Mouse (Mus musculus): Measurements from ENCODE around the gene Zswim9. TPM values are rescaled to one million over a fixed set of nuclear protein-coding genes. Genes with fewer than 3 reads are reported as not detected.
"Not testable (repeated sequence)": the region's sequence is repeated elsewhere in the genome, so short reads cannot be mapped to it uniquely, and the experiment has no call there.

Zswim9 gene
- total RNA-seq (2021), result 1 to 10 TPM; 4.5 to 5.4 TPM
- long read RNA-seq, experiment 1, partial matches to known transcripts, result 3 of 6 reads
- long read RNA-seq, experiment 1, other reads (novel, unspliced or antisense), result 2 of 6 reads
- long read RNA-seq, experiment 2, full-length matches to known transcripts, result 2 of 7 reads
- long read RNA-seq, experiment 2, partial matches to known transcripts, result 1 of 7 reads
- long read RNA-seq, experiment 2, other reads (novel, unspliced or antisense), result 4 of 7 reads

GRCm38 (mm10) chr7:13278308-13278891 is at the start of gene Zswim9:
Gene Zswim9, minus strand, starts transcription at chr7:13278721.
- peak; percentile 92 for DNase-seq
- intact Hi-C loops (cut with DNase I; ENCODE audit: low total_unique reads), result no loop called here

- no peak for DNase-seq
- intact Hi-C loops (cut with DNase I; ENCODE audit: low total_unique reads), result no loop called here
Measured at GRCm38 (mm10) chr7:13324316-13324715, 45.8 kb upstream of the Zswim9 start, which contains the start of gene Pla2g4c. Gene Pla2g4c, plus strand, starts transcription at chr7:13324655.

GRCm38 (mm10) chr7:13321424-13321823 is 42.9 kb upstream of the Zswim9 start:
- DNase-seq, result no peak
- intact Hi-C loops (cut with DNase I; ENCODE audit: low total_unique reads), result no loop called here

GRCm38 (mm10) chr7:13314095-13314597 is 35.6 kb upstream of the Zswim9 start:
- intact Hi-C loops (cut with DNase I; ENCODE audit: low total_unique reads), result no loop called here
- DNase-seq, result no peak

GRCm38 (mm10) chr7:13311401-13311800 is 32.9 kb upstream of the Zswim9 start:
- no peak for DNase-seq
- intact Hi-C loops (cut with DNase I; ENCODE audit: low total_unique reads), result no loop called here

GRCm38 (mm10) chr7:13310493-13311199 is 32.1 kb upstream of the Zswim9 start:
- no peak for DNase-seq
- intact Hi-C loops (cut with DNase I; ENCODE audit: low total_unique reads), result no loop called here

- intact Hi-C loops (cut with DNase I; ENCODE audit: low total_unique reads), result no loop called here
- no peak for DNase-seq
Measured at GRCm38 (mm10) chr7:13309407-13309806, 30.9 kb upstream of the Zswim9 start.

GRCm38 (mm10) chr7:13303372-13303771 is 24.9 kb upstream of the Zswim9 start:
- intact Hi-C loops (cut with DNase I; ENCODE audit: low total_unique reads), result no loop called here
- DNase-seq, result no peak

- intact Hi-C loops (cut with DNase I; ENCODE audit: low total_unique reads), result no loop called here
- no peak for DNase-seq
Measured at GRCm38 (mm10) chr7:13302780-13303179, 24.3 kb upstream of the Zswim9 start.

GRCm38 (mm10) chr7:13301643-13302042 is 23.1 kb upstream of the Zswim9 start:
- intact Hi-C loops (cut with DNase I; ENCODE audit: low total_unique reads), result no loop called here
- DNase-seq, result no peak

GRCm38 (mm10) chr7:13298821-13299220 is 20.3 kb upstream of the Zswim9 start:
- intact Hi-C loops (cut with DNase I; ENCODE audit: low total_unique reads), result no loop called here
- DNase-seq, result no peak

GRCm38 (mm10) chr7:13297636-13298035 is 19.1 kb upstream of the Zswim9 start:
- intact Hi-C loops (cut with DNase I; ENCODE audit: low total_unique reads), result no loop called here
- no peak for DNase-seq

- intact Hi-C loops (cut with DNase I; ENCODE audit: low total_unique reads), result no loop called here
- DNase-seq, result no peak
Measured at GRCm38 (mm10) chr7:13295256-13295655, 16.7 kb upstream of the Zswim9 start.

GRCm38 (mm10) chr7:13293878-13294855 is 15.6 kb upstream of the Zswim9 start:
- intact Hi-C loops (cut with DNase I; ENCODE audit: low total_unique reads), result no loop called here

GRCm38 (mm10) chr7:13291370-13291769 is 12.8 kb upstream of the Zswim9 start:
- no peak for DNase-seq
- intact Hi-C loops (cut with DNase I; ENCODE audit: low total_unique reads), result no loop called here

More at GRCm38 (mm10) chr7:13293878-13294855, 15.6 kb upstream of the Zswim9 start:
- DNase-seq, result no peak

GRCm38 (mm10) chr7:13290041-13290675 is 11.6 kb upstream of the Zswim9 start:
- intact Hi-C loops (cut with DNase I; ENCODE audit: low total_unique reads), result no loop called here
- no peak for DNase-seq

- DNase-seq, result no peak
- intact Hi-C loops (cut with DNase I; ENCODE audit: low total_unique reads), result loop anchor here (5.0 kb wide), 1 partner anchor 224 kb away; no protein-coding TSS in a partner anchor
Measured at GRCm38 (mm10) chr7:13288621-13289020, 10.1 kb upstream of the Zswim9 start.

GRCm38 (mm10) chr7:13278957-13279356 is 436 bp upstream of the Zswim9 start:
- intact Hi-C loops (cut with DNase I; ENCODE audit: low total_unique reads), result not testable (repeated sequence)

GRCm38 (mm10) chr7:13277833-13278232 is 688 bp downstream of the Zswim9 start:
- DNase-seq, result no peak
- intact Hi-C loops (cut with DNase I; ENCODE audit: low total_unique reads), result no loop called here

More at GRCm38 (mm10) chr7:13278957-13279356, 436 bp upstream of the Zswim9 start:
- DNase-seq, result not testable (repeated sequence)
